Mouse (Mus musculus): ENCODE results near the gene 1810010D01Rik.

DNA sequence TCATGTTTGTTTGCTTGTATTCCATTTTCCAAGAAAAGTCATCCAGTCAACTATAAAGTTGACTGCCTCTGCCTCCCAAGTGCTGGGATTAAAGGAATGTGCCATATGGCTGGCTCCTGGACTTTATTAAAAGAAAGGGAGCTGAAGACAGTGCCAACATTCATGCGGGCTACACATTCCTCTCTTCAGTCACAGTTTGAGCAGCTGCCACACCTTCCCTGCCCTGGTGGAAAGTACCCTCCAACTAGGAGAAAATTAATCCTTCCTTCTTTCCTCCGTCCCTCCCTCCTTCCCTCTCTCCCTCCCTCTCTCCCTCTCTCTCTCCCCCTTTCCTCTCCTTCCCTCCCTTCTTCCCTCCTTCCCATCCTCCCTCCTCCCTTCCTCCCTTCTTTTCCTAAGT lies 8.2 kb downstream of the 1810010D01Rik start:
- TF ChIP-seq CTCF (IDR thresholded peaks at IDR 0.05; ENCODE audit: low read depth) (no peak), EP300 (IDR thresholded peaks at IDR 0.05; ENCODE audit: low read depth) (no peak)

Measured in liver, postnatal 0 days (tissue).